Mouse (Mus musculus) lung, adult 2 months (tissue): ENCODE measurements at regions not wholly inside any gene's neighbourhood (a gene's known extent, or its start where the extent isn't known, plus 50 kb on each side); places are given as distances from the start of the nearest gene placed in this dataset.

Experiments used
- CTCF ChIP-seq: fragments of 200-500 bp; IDR thresholded peaks from 2 replicates; pipeline ENCODE4 v1.5.1; 2011; ENCODE audit warnings: mild to moderate bottlenecking, low read length, control low read depth; ENCODE audit not compliant: insufficient read depth
- POLR2A ChIP-seq: fragments of 200-500 bp; IDR thresholded peaks from 2 replicates; pipeline ENCODE4 v1.6.1; 2011; ENCODE audit warnings: low read depth, mild to moderate bottlenecking, control low read depth, low read length, borderline replicate concordance; ENCODE audit errors: extremely low read depth

GRCm38 (mm10) chr12:26079061-26079625, 335.9 kb downstream of the Rnf144a start:
- no peak for TF ChIP-seq CTCF
- no peak for TF ChIP-seq POLR2A
